Mouse (Mus musculus): ENCODE data around the gene Klf12.

DNA sequence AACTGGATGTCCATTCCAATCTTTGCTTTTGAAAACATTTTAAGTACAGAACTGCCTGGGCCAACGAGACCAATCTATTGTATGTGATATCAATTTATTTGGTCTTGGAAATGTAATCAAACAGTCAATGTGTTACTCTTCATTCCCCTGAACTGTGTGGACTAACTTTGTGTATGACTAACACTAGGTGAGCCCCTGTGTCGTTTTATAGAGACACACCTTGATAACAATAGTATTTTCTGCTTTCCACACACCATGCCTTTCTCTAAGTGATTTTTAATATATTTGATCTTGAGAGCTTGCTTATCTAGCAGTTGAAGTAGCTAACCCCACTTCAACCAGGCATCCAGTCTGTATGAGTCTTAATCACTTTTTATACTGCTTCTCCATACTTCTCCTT, 398.0 kb downstream of the Klf12 start:
- TF ChIP-seq GATA1 (IDR thresholded peaks at IDR 0.05; ENCODE audit: borderline replicate concordance, low read length) (no peak), FLI1 (IDR thresholded peaks at IDR 0.05; ENCODE audit: low read length) (no peak)
